Mouse (Mus musculus) testis, adult 2 months (tissue): ENCODE results near the gene Ndufs3.

Source experiments
- CTCF ChIP-seq: fragments of 200-500 bp; IDR thresholded peaks from 2 replicates; pipeline ENCODE4 v1.5.1; 2012; ENCODE audit warnings: low read depth, mild to moderate bottlenecking, inconsistent platforms, low read length, moderate library complexity; ENCODE audit not compliant: control insufficient read depth, insufficient read depth, insufficient replicate concordance
- POLR2A ChIP-seq: fragments of 200-500 bp; IDR thresholded peaks from 2 replicates; pipeline ENCODE4 v1.6.1; 2012; ENCODE audit warnings: low read depth, mild to moderate bottlenecking, inconsistent platforms, low read length, moderate library complexity; ENCODE audit not compliant: control insufficient read depth

DNA sequence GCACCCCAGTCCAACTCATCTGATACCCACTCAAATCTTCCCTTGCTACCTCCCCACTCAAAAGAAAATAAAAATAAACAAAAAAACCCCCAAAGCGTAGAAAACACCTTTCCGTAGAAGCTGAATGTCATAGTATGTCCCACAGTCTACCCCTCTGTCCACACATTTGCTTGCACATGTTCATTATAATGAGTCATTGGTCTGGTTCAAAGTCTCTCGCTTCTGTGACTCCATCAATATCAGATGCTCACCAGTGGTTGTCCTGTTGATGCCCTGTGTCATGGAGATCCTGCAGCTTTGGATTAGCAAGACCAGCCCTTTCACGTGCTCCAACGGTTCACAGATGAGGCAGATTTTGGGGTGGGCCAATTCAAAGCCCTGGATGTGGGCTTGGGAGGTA, 45.5 kb upstream of the Ndufs3 start:
- TF ChIP-seq POLR2A: no peak
- TF ChIP-seq CTCF: no peak
